Mouse (Mus musculus): ENCODE results near the gene Ly6c1. TPM values are rescaled to one million over a fixed set of nuclear protein-coding genes. Genes with fewer than 3 reads are reported as not detected.

Ly6c1 gene
- polyA plus RNA-seq (2015; fragmentation: Nextera tagmentation; extraction: Ambion mirVana) = 72.5 and 86.2 TPM in 2 replicates

GRCm38 (mm10) chr15:75048642-75049261, at the start of gene Ly6c1:
Gene Ly6c1 (minus strand): TSS chr15:75048830.

Other genes with a start within 250 kb of the Ly6c1 start
- gene Gml2, start 229.8 kb downstream of the Ly6c1 start, polyA plus RNA-seq (2015; fragmentation: Nextera tagmentation; extraction: Ambion mirVana) = not detected in 2 replicates
- gene 2010109I03Rik, start 151.8 kb downstream of the Ly6c1 start, polyA plus RNA-seq (2015; fragmentation: Nextera tagmentation; extraction: Ambion mirVana) = 0.22 and 0.28 TPM in 2 replicates
- 0.22 and 0.28 TPM in 2 replicates for gene Ly6i, start 65.4 kb downstream of the Ly6c1 start, polyA plus RNA-seq (2015; fragmentation: Nextera tagmentation; extraction: Ambion mirVana)
- gene Ly6a, start 50.8 kb downstream of the Ly6c1 start, polyA plus RNA-seq (2015; fragmentation: Nextera tagmentation; extraction: Ambion mirVana) = 281 and 303 TPM in 2 replicates
- gene Ly6c2, start 63.1 kb upstream of the Ly6c1 start, polyA plus RNA-seq (2015; fragmentation: Nextera tagmentation; extraction: Ambion mirVana) = 0.55 and 1.2 TPM in 2 replicates
- not detected in 2 replicates for gene Ly6g, start 106.4 kb upstream of the Ly6c1 start, polyA plus RNA-seq (2015; fragmentation: Nextera tagmentation; extraction: Ambion mirVana)
- gene BC025446, start 167.5 kb upstream of the Ly6c1 start, polyA plus RNA-seq (2015; fragmentation: Nextera tagmentation; extraction: Ambion mirVana) = 1.6 and 1.7 TPM in 2 replicates
- gene Ly6f, start 219.6 kb upstream of the Ly6c1 start, polyA plus RNA-seq (2015; fragmentation: Nextera tagmentation; extraction: Ambion mirVana) = not detected in 2 replicates